Mouse (Mus musculus) spleen, postnatal 4 days (tissue): ENCODE measurements around the gene 4833439L19Rik.

Experiments
- DNase-seq, 2 experiments: peaks; one replicate each; pipeline ENCODE4 v3.0.0; 2022; ENCODE audit warnings: low spot score in 2 of 2

The 4833439L19Rik gene

GRCm38 (mm10) chr13:54582126-54582525 is 16.9 kb upstream of the 4833439L19Rik start:
- DNase-seq, result no peak

- DNase-seq, result no peak
These were observed 16.1 kb upstream of the 4833439L19Rik start for GRCm38 (mm10) chr13:54581385-54581784.

DNA sequence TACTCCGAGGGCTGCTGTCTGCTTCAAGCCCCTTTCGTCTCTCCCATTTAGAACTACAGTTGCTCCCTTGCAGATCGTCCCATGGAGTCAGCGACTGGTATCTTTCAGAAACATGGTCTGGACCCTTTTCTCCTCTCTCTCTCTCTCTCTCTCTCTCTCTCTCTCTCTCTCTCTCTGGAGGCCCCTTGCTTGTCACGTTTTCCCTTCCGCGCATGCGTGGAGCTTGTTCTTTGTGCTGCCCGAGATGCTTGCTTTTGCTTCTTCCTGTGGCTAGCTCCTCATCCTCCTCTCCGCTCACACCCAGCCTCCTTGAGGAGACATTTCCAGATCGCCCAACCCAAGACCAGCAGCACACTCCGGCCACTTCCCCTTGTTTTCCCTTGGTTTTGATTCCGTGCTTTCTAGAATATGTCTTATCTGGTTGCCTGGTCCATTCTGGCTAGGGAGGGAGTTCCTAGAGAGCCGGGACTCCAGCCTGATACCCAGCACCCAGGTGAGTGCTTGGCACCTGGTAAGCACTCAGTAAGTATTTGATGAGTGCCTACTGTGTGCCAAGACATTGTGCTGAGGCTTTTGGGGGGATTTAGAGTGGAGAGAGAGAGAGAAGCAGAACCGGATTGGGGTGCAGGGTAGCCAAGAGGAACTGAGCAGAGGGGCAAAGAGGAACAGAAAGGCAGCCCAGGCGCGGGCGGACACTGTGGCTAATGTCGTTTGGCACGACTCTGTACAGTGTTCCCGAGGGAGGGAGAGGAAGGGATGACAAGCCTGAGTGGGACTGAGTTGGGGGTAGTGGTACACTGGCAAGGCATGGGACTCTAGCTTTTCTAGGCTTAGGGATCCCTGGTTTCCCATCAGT is 12.6 kb upstream of the 4833439L19Rik start:
- peak; percentile 33 to 74 for DNase-seq

DNA sequence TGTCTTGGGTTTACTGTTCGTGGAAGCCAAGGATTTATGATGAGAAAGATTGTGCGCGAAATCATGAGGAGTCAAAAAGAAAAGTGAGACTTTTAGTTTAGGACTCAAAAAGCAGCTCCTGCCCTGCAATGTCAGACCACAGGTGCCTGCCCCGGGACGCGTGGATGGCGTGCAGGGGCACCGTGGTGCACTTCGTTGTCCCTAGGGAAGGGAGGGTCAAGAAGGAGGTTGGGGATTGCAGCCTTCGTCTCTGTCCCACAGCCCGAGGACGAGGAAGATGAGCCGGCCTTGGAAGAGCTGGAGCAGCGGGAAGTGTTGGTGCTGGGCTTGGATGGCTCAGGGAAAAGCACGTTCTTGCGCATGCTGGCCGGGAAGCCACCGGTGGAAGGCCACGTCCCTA is 10.3 kb upstream of the 4833439L19Rik start:
- no peak for DNase-seq

DNA sequence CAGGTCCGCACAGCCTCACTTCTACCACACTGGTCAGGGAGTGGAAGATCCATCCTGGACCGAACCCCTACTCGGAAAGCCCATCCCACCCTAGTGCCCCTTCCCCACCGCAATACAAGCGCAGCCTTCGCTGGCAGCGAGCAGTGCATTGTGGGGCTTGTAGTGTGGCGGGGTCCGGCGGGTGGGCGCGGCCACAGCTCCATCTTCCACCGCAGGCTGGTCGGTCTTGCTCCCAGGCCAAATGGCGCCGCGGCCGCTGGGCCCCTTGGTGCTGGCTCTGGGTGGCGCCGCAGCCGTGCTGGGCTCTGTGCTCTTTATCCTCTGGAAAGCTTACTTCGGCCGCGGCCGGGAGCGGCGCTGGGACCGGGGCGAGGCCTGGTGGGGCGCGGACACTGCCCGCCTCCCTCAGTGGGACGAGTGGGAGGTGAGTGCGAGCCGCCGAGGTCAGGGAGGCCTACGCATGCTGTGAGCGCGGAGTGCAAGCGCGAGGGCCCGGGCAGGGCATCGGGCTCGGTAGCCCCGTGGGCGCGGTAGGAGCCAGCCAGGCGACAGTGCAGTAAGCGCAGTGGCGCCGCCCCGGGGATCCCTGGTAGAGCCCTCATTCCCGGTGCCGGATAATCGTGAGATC is 9.7 kb upstream of the 4833439L19Rik start, which contains the start of gene Arl10:
Gene Arl10, plus strand, starts transcription at position 162 of the 628 bp plus-strand sequence.
- peak; percentile 53 to 80 for DNase-seq

DNA sequence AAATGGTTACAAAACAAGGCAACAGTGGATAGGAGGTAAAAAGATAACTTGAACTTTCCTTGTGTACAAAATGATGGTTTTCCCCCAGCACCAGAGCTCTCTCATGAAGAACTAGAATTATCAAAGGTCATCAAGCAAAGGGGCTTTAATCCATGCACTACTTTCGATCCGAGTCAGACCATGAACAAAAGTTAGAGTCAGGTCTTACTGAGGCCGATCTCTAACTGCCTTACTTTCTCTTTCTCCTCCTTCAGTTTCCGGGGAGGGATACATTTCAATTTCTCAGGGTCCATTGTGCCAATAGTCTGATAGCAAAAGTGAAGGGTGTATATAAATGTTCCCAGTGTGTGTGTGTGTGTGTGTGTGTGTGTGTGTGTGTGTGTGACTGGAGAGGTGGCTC is 7.4 kb upstream of the 4833439L19Rik start:
- DNase-seq, result no peak

DNA sequence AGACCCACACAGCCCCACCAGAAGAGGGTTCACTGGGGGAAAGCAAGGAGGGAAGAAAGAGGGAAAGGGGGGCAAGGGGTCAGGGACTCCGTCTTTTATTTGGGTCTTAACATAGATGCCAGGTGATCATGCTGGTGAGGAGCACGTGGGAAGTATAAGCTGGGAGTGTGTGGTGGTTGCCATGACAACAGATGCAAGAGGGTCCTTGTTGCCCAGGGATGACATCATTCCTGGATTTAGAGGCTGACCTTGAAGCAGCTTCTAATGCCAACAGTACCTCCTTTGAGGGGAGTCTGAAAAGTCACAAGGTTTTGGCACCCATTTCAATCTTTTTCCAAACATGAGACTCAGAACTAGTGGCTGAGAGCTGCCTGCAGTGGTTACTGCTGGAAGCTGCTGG is 6.4 kb upstream of the 4833439L19Rik start:
- no peak for DNase-seq

DNA sequence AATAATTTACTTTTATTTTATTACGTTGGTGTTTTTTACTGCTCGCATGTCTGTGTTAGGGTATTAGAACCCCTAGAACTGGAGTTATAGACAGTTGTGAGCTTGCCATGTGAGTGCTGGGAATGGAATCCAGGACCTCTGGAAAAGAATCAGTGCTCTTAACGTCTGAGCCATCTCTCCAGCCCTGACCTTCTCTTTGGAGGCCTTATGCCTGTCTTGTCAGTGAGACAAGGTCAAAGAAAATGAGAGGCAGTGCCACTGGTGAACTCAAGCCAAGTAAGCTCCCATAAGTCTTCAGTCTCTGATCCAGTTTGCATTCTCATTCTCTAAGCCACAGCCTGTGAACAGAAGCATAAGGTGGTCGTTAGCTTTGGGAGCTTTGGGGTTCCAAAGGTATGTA is 5.5 kb upstream of the 4833439L19Rik start:
- no peak for DNase-seq

GRCm38 (mm10) chr13:54569282-54569681 is 4.0 kb upstream of the 4833439L19Rik start:
- no peak for DNase-seq

DNA sequence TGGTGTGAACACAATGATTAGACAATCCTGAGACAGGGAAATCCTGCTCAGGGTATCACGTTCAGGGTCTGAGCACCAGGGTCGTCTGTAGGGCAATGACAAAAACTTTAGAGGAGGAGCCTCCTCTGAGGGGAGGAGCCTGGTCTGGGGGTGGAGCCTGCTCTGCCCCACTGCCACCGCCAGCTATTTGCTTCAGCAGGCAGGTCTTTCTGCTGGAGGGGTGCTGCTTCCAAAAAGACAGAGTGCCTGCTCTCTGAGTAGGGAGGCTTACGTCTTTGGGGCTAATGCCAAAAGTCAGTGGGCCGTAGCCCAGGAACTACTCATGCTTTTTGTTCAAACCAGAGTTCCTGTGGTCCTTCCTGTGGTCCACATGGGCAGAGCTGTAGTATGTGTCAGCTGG is 3.1 kb upstream of the 4833439L19Rik start:
- no peak for DNase-seq

GRCm38 (mm10) chr13:54565594-54566345 is 535 bp upstream of the 4833439L19Rik start:
- DNase-seq, result peak; percentile 39 to 72

GRCm38 (mm10) chr13:54564232-54565200 is 719 bp downstream of the 4833439L19Rik start:
- no peak for DNase-seq

DNA sequence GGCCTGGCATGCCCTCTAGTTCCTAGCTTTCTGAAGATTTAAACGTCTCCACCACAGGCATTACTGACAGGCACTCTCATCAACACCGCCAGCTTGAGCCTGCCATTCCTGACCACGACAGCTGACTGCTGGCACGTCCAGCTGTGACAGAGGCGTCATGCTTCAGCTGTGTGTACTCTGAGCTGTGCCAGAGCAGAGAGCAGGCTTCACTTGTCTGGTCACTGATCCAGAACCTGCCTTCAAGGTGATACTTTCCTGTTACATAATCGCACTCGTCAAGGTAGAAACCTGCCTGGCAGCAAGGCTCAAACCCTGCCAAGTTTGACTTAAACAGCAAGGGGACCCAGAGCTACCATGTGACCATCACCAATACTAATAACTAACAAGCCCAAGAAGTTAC is 2.7 kb downstream of the 4833439L19Rik start:
- no peak for DNase-seq

GRCm38 (mm10) chr13:54560608-54561007 is 4.6 kb downstream of the 4833439L19Rik start:
- no peak for DNase-seq

GRCm38 (mm10) chr13:54559656-54560055 is 5.6 kb downstream of the 4833439L19Rik start:
- no peak for DNase-seq

DNA sequence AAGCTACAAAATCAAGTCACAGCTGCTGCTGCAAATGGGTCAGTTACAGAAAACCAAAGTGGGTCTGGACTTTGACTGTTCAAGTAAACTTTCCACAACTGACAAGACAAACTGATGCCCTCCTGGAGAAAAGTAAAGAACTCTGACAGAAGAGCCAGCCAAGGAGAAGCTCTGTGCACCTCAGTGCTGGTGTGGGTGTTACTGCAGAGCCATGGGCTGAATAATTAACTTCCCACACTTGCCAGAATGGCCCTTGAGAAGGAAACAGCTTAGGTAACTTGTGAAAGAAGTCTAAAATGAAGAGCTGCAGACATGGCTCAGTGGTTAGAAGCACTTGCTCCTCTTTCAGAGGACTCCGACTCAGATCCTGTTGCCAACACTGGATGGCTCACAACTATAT is 7.6 kb downstream of the 4833439L19Rik start:
- DNase-seq, result no peak

GRCm38 (mm10) chr13:54556796-54557195 is 8.4 kb downstream of the 4833439L19Rik start:
- no peak for DNase-seq

DNA sequence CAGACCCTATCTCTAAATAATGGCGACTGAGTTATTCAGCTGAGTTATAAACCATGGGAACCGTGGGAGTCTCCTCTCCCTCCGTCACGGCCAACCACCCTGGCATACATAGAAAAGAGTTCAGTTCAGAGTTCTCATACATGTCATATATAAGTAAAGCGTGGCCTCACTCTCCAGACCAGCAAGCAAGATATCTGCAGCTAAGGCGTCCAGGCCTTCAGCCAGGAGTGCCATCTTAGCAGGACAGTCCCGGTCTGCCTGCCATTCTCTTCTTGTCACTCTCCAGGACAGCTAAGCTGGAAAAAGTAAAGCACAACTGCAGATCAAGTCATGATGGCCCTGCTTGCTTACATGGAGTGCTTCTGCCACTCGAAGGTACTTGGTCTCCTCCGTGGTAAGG is 9.1 kb downstream of the 4833439L19Rik start:
- no peak for DNase-seq

DNA sequence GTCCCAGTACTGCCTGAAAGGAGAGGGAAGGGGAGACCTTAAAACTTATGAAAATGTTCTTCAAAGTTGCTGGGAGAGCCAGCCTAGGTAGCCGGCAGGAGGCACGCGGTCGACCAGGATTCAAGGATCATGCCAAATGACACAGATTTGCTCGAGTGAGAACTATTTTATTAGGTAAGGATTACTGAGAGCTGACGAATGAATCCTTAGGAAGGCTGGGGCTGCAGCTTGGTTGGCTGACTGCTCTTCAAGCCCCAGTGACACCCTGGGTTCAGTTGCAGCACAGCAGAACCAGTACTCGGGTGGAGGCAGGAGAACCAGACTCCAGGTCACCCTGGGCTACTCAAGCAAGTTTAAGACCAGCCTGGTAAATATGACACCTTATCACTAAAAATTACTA is 17.2 kb downstream of the 4833439L19Rik start:
- no peak for DNase-seq

DNA sequence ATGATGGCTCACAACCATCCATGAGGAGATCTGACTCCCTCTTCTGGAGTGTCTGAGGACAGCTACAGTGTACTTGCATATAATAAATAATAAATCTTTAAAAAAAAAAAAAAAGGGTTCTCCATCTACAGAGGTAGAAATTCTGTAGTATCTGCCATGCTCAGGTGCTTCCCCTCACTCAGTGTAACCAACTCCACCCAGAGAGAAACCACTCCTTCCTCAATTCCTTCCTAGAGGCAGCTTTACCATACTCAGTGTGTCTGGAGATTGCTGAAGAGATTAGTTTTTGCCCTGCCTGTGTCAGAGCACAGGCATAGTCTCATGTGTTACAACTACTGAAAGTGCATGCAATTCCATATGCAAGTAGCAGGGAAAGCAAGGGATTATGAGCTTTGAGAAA is 33.1 kb downstream of the 4833439L19Rik start:
- no peak for DNase-seq

DNA sequence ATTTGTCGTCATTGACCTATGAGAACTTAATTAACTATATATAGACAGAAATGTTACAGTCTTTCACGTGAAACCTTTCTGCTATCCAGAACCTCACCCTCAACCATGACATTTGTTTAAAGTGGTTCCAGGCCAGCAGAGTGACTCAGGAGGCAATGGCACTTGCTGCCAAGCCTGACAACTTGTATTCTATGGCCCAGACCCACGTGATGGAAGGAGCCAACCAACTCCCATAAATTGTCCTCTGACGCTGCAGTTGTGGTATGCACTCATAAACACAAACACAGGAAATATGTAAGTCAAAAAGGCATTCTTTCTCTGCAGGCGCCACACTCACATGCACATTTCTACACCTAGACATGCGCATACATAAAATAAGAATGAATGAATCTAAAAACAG is 38.1 kb downstream of the 4833439L19Rik start:
- no peak for DNase-seq
